Mouse (Mus musculus) cortical plate, adult 2 months (tissue): ENCODE measurements around the gene Rfxank.

Experiments
- CTCF ChIP-seq: fragments of 200-500 bp; IDR thresholded peaks from 2 replicates; pipeline ENCODE4 v1.5.1; 2011; ENCODE audit warnings: mild to moderate bottlenecking, control low read depth, low read length; ENCODE audit not compliant: insufficient read depth; ENCODE audit errors: extremely low read depth
- POLR2A ChIP-seq: fragments of 200-500 bp; IDR thresholded peaks from 2 replicates; pipeline ENCODE4 v1.6.1; 2011; ENCODE audit warnings: mild to moderate bottlenecking, low read length, control low read depth; ENCODE audit not compliant: insufficient read depth; ENCODE audit errors: extremely low read depth

- TF ChIP-seq POLR2A: no peak
- no peak for TF ChIP-seq CTCF
These were observed 24.5 kb downstream of the Rfxank start for GRCm38 (mm10) chr8:70114488-70114887.
